Mouse (Mus musculus) embryonic facial prominence, embryonic 11.5 days (tissue): ENCODE data around the gene Slc44a5. TPM values are rescaled to one million over a fixed set of nuclear protein-coding genes. Genes with fewer than 3 reads are reported as not detected.

Experiments used
- ATAC-seq: fragments of 200-750 bp; cut with Nextera tagmentation; replicated peaks from 2 replicates; pipeline ENCODE4 v1.8.0; 2017; ENCODE audit warnings: low read depth; ENCODE audit not compliant: insufficient number of reproducible peaks, low FRiP score, low TSS enrichment
- DNase-seq: peaks from one replicate; pipeline ENCODE4 v3.0.0-alpha.2; 2015; ENCODE audit warnings: low spot score
- H3K27ac ChIP-seq: fragments of 300-500 bp; sonication (generic); replicated peaks from 2 replicates; pipeline ENCODE4 v1.5.1; 2014; ENCODE audit warnings: mild to moderate bottlenecking, low read depth, low read length, control low read depth
- H3K27me3 ChIP-seq: fragments of 300-500 bp; sonication (generic); 2 replicates; pipeline ENCODE4 v1.6.1; 2014; ENCODE audit warnings: mild to moderate bottlenecking, low read length, moderate library complexity, mixed read lengths; ENCODE audit not compliant: control insufficient read depth, insufficient read depth
- H3K36me3 ChIP-seq: fragments of 300-500 bp; sonication (generic); replicated peaks from 2 replicates; pipeline ENCODE4 v1.6.1; 2014; ENCODE audit warnings: low read depth, mild to moderate bottlenecking, low read length, moderate library complexity, mixed read lengths; ENCODE audit not compliant: control insufficient read depth, insufficient read depth
- H3K4me1 ChIP-seq: fragments of 300-500 bp; sonication (generic); 2 replicates; pipeline ENCODE4 v1.6.1; 2014; ENCODE audit warnings: low read length, mixed read lengths; ENCODE audit not compliant: control insufficient read depth, insufficient read depth
- H3K4me2 ChIP-seq: fragments of 300-500 bp; sonication (generic); 2 replicates; pipeline ENCODE4 v1.6.1; 2014; ENCODE audit warnings: low read depth, mild to moderate bottlenecking, control low read depth, low read length, moderate library complexity
- H3K4me3 ChIP-seq: fragments of 300-500 bp; sonication (generic); 2 replicates; pipeline ENCODE4 v1.5.1; 2014; ENCODE audit warnings: low read depth, low read length, control low read depth
- H3K9ac ChIP-seq: fragments of 300-500 bp; sonication (generic); replicated peaks from 2 replicates; pipeline ENCODE4 v1.6.1; 2014; ENCODE audit warnings: mild to moderate bottlenecking, control low read depth, low read length
- H3K9me3 ChIP-seq: fragments of 300-500 bp; sonication (generic); replicated peaks from 2 replicates; pipeline ENCODE4 v1.6.1; 2016; ENCODE audit warnings: mild to moderate bottlenecking, low read length, inconsistent platforms, mixed read lengths; ENCODE audit not compliant: control insufficient read depth
- WGBS: fragments of 180-500 bp; shearing (Covaris S2); extraction: QIAGEN DNeasy Blood & Tissue Kit; methylation state at CpG from one replicate; pipeline ENCODE4 v1.1.7; 2014; 5-methylcytosine and 5-hydroxymethylcytosine counted together
- polyA plus RNA-seq: library from polyadenylated mRNA; unstranded; fragments of >200 nt; fragmentation: Nextera tagmentation; extraction: Ambion mirVana; gene quantifications from 2 replicates; pipeline ENCODE4 v1.2.1, GENCODE M21; 2014

Gene Slc44a5
- polyA plus RNA-seq, 1 experiment from 2014 or later, result 1.3 TPM

- DNase-seq, result no peak
- Histone ChIP-seq H3K9ac (no peak overlapping the region), H3K4me1 (no peaks in the 10 kb centered on the region), H3K36me3 (no peaks in the 10 kb centered on the region), H3K9me3 (no peaks in the 10 kb centered on the region), H3K4me2 (no peak overlapping the region), H3K27ac (no peak overlapping the region), H3K27me3 (no peaks in the 10 kb centered on the region), H3K4me3 (no peak overlapping the region)
- WGBS, result 90% methylated on average over 6 of the region's 6 CpGs
- no peak for ATAC-seq
Measured at GRCm38 (mm10) chr3:154130431-154131114, 157.3 kb downstream of the Slc44a5 start.

DNA sequence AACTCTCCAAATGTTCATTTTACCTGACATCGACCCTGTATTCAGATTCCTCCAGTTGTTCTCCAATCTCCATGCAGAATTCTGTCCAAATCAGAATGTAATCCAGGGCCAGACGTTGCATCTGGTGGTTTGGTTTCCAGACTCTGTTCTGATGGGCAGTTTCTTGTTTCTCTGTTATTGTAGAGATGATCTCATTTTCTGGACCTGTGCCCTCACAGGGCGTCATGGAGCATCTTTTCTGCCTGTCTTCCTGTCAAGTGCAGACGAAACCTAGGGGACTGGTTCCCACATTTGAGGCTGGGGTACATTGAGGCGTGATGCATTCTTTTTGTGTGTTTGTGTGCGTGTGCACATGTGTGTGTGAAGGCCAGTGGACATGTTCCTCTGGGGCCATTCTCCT lies 160.8 kb downstream of the Slc44a5 start:
- H3K4me3 ChIP-seq, result no peak overlapping the region
- ATAC-seq, result no peak
- no peak for DNase-seq
- WGBS, result 87% methylated on average over 6 of the region's 6 CpGs
- H3K36me3 ChIP-seq, result no peaks in the 10 kb centered on the region
- no peak overlapping the region for H3K9ac ChIP-seq
- H3K4me2 ChIP-seq, result no peak overlapping the region
- no peak overlapping the region for H3K27ac ChIP-seq
- H3K9me3 ChIP-seq, result no peaks in the 10 kb centered on the region
- no peaks in the 10 kb centered on the region for H3K4me1 ChIP-seq
- H3K27me3 ChIP-seq, result no peaks in the 10 kb centered on the region

DNA sequence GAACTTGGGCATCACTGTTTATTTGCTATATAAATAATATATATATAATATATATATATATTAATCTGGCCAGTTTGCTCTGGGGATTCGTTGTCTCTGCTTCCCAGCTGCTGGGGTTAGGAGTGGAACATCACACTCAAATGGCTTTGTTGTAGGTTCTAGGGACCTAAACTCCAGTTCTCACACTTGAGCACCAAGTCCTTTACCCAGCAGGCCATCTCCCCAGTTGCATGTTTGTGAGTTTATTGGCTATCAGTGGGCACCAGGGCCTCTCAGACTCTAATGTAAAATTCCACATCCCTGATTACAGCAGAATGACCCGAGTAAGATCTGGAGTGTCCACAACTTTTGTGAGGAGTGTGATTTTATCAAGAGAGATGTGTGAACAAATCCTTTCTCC lies 161.5 kb downstream of the Slc44a5 start:
- WGBS, result 86% methylated on average over 2 of the region's 2 CpGs

DNA sequence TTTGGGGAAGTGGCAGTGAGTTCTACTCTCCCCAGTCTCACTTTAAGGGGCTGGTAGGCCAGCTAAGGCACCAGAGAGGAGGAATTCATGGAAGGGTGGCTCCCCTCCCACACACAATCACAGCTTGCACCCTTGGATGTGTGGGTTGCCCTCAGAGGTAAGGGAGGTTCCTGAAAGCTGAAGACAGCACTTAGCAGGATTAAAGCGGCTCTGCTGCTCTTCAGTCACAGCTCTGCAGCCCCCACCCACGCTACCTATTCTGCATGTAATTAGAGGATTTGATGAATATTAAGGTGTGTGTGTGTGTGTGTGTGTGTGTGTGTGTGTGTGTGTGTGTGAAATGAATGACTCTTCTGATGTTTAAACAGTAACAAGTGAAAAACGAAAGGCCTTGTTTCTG lies 163.3 kb downstream of the Slc44a5 start:
- no peak overlapping the region for H3K4me3 ChIP-seq
- 69% methylated on average over 3 of the region's 3 CpGs for WGBS
- ATAC-seq, result no peak

More for the DNA sequence above, 161.5 kb downstream of the Slc44a5 start:
- H3K9ac ChIP-seq, result no peak overlapping the region
- no peak overlapping the region for H3K4me2 ChIP-seq
- no peak for ATAC-seq
- no peaks in the 10 kb centered on the region for H3K9me3 ChIP-seq
- H3K36me3 ChIP-seq, result no peaks in the 10 kb centered on the region
- no peaks in the 10 kb centered on the region for H3K27me3 ChIP-seq
- DNase-seq, result no peak
- H3K27ac ChIP-seq, result no peak overlapping the region
- H3K4me1 ChIP-seq, result no peaks in the 10 kb centered on the region
- no peak overlapping the region for H3K4me3 ChIP-seq

GRCm38 (mm10) chr3:154141346-154141745 lies 168.1 kb downstream of the Slc44a5 start:
- Histone ChIP-seq H3K9me3 (no peaks in the 10 kb centered on the region), H3K27me3 (no peaks in the 10 kb centered on the region), H3K9ac (no peak overlapping the region), H3K27ac (no peak overlapping the region), H3K4me1 (no peaks in the 10 kb centered on the region), H3K4me3 (no peak overlapping the region), H3K4me2 (no peak overlapping the region), H3K36me3 (no peaks in the 10 kb centered on the region)
- ATAC-seq (no peak), DNase-seq (no peak)
- 87% methylated on average over 4 of the region's 4 CpGs for WGBS

More for the DNA sequence above, 163.3 kb downstream of the Slc44a5 start:
- Histone ChIP-seq H3K27ac (no peak overlapping the region), H3K9ac (no peak overlapping the region), H3K36me3 (no peaks in the 10 kb centered on the region), H3K27me3 (no peaks in the 10 kb centered on the region), H3K4me1 (no peaks in the 10 kb centered on the region), H3K4me2 (no peak overlapping the region), H3K9me3 (no peaks in the 10 kb centered on the region)
- DNase-seq, result no peak

DNA sequence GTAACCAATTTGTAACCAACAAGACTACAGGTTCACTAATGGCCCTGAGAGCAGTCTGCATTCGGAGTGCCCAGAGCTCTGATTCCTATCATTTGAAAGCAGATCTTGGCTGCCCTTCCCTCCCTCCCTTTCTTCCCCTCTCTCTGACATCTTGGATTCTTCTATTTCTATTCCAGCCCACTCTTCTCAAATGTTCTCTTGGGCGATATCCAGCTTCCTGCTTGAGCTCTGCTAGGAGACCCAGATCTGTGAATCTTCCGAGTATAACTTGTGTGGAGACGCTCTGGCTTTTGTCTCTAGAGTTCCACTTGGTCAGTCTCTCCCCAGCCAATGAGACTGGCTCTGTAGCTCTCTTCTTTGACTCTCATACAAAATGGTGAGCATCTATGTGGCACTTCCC lies 169.4 kb downstream of the Slc44a5 start:
- Histone ChIP-seq H3K4me3 (no peak overlapping the region), H3K9ac (no peak overlapping the region), H3K27ac (no peak overlapping the region), H3K4me2 (no peak overlapping the region), H3K9me3 (no peaks in the 10 kb centered on the region), H3K4me1 (no peaks in the 10 kb centered on the region), H3K36me3 (no peaks in the 10 kb centered on the region), H3K27me3 (no peaks in the 10 kb centered on the region)
- DNase-seq (no peak), ATAC-seq (no peak)
- 85% methylated on average over 4 of the region's 4 CpGs for WGBS

GRCm38 (mm10) chr3:154145750-154146149 lies 172.5 kb downstream of the Slc44a5 start:
- Histone ChIP-seq H3K4me3 (no peak overlapping the region), H3K4me1 (no peaks in the 10 kb centered on the region), H3K27ac (no peak overlapping the region), H3K9me3 (no peaks in the 10 kb centered on the region), H3K36me3 (no peaks in the 10 kb centered on the region), H3K9ac (no peak overlapping the region), H3K4me2 (no peak overlapping the region), H3K27me3 (no peaks in the 10 kb centered on the region)
- ATAC-seq, result no peak
- WGBS, result 75% methylated on average over 4 of the region's 4 CpGs
- no peak for DNase-seq

GRCm38 (mm10) chr3:154149778-154150177 lies 176.5 kb downstream of the Slc44a5 start:
- no peak overlapping the region for H3K27ac ChIP-seq
- ATAC-seq (no peak), DNase-seq (no peak)
- H3K4me1 ChIP-seq, result no peaks in the 10 kb centered on the region
- no peaks in the 10 kb centered on the region for H3K27me3 ChIP-seq
- H3K4me2 ChIP-seq, result no peak overlapping the region
- H3K9me3 ChIP-seq, result no peaks in the 10 kb centered on the region
- H3K36me3 ChIP-seq, result no peaks in the 10 kb centered on the region
- no peak overlapping the region for H3K9ac ChIP-seq
- H3K4me3 ChIP-seq, result no peak overlapping the region
- WGBS, result 85% methylated on average over 4 of the region's 4 CpGs
